Mouse (Mus musculus): ENCODE results near the gene Tead1.

DNA sequence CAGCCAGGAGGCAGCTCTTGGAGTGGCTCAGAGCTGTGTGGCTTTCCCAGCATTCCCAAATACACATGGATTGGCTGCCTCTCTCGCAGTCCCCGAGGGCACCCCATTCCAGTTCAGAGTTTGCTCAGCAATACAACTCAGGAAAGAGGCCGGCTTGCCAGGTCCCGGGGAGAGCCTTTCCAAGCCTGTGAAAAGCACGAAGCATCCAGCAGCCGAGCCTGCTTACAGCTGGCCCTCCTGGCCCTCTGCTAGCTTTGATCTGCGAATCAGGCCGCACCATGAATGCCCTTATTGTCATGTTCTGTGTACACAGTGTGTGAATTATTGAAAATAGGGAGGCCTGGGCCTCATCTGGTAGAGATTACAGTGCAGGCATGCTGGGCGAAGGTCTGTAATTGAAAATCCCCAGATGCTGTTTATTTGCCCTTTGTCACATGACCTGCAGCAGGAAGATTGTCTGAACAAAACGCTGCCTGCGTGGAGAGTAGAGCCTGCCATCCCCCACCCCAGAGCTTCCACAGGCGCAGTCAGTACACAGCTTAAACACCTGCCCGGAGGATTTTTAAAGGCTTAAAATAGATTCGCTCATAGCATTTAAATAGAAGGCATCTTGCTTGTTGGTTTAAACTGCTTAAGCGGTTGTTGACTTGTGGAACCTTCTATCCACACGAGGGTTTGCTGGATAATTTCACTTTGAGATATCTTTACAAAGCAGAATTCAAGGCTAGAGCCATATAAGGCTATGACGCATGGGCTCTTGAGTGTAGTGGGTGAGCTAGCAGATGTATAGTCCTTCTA lies 147.2 kb downstream of the Tead1 start:
- TF ChIP-seq CTCF (IDR thresholded peaks at IDR 0.05; ENCODE audit: low read depth, low read length): no peak
- no peak for TF ChIP-seq GATA1 (IDR thresholded peaks at IDR 0.05; ENCODE audit: borderline replicate concordance, low read length)
- no peak for TF ChIP-seq TAL1 (conservative IDR thresholded peaks at IDR 0.05; ENCODE audit: low read depth, low read length)
